Mouse (Mus musculus) hindbrain, postnatal 0 days (tissue): Measurements from ENCODE around the gene Ctnnbip1. TPM values are rescaled to one million over a fixed set of nuclear protein-coding genes. Genes with fewer than 3 reads are reported as not detected.

Experiments used
- ATAC-seq: fragments of 200-750 bp; cut with Nextera tagmentation; 2 replicates; pipeline ENCODE4 v1.8.0; 2017; ENCODE audit warnings: mild to moderate bottlenecking, moderate TSS enrichment, moderate library complexity
- DNase-seq: peaks from one replicate; pipeline ENCODE4 v3.0.0-alpha.2; 2015; ENCODE audit warnings: low spot score
- H3K27ac ChIP-seq: fragments of 300-500 bp; sonication (generic); 2 replicates; pipeline ENCODE4 v1.5.1; 2014; ENCODE audit warnings: mild to moderate bottlenecking
- H3K27me3 ChIP-seq: fragments of 300-500 bp; sonication (generic); 2 replicates; pipeline ENCODE4 v1.6.1; 2014; ENCODE audit warnings: low read length, mixed read lengths; ENCODE audit not compliant: insufficient read depth
- H3K36me3 ChIP-seq: fragments of 300-500 bp; sonication (generic); 2 replicates; pipeline ENCODE4 v1.6.1; 2014; ENCODE audit warnings: low read length, mixed read lengths; ENCODE audit not compliant: insufficient read depth
- H3K4me1 ChIP-seq: fragments of 300-500 bp; sonication (generic); 2 replicates; pipeline ENCODE4 v1.6.1; 2014; ENCODE audit warnings: antibody characterized with exemption, low read length, mixed read lengths; ENCODE audit not compliant: insufficient read depth
- H3K4me2 ChIP-seq: fragments of 300-500 bp; sonication (generic); 2 replicates; pipeline ENCODE4 v1.6.1; 2014; ENCODE audit warnings: low read depth, mild to moderate bottlenecking, low read length, moderate library complexity, mixed read lengths
- H3K4me3 ChIP-seq: fragments of 300-500 bp; sonication (generic); 2 replicates; pipeline ENCODE4 v1.5.1; 2014; ENCODE audit warnings: low read length
- H3K9ac ChIP-seq: fragments of 300-500 bp; sonication (generic); replicated peaks from 2 replicates; pipeline ENCODE4 v1.6.1; 2014; ENCODE audit warnings: mild to moderate bottlenecking, low read length, moderate library complexity, mixed read lengths
- H3K9me3 ChIP-seq: fragments of 300-500 bp; sonication (generic); 2 replicates; pipeline ENCODE4 v1.6.1; 2016; ENCODE audit warnings: low read length, mixed read lengths
- CTCF ChIP-seq: IDR thresholded peaks from 2 replicates; pipeline ENCODE4 v1.5.1; 2016; ENCODE audit warnings: antibody characterized with exemption, control low read depth, low read depth
- WGBS: fragments of 180-500 bp; shearing (Covaris S2); extraction: QIAGEN DNeasy Blood & Tissue Kit; methylation state at CpG from one replicate; pipeline ENCODE4 v1.1.7; 2014; 5-methylcytosine and 5-hydroxymethylcytosine counted together
- polyA plus RNA-seq: library from polyadenylated mRNA; unstranded; fragments of >200 nt; fragmentation: Nextera tagmentation; extraction: Ambion mirVana; gene quantifications from 2 replicates; pipeline ENCODE4 v1.2.1, GENCODE M21; 2015
- total RNA-seq: library from RNA; depleted of rRNA; stranded (reverse); fragments of >200 nt; gene quantifications from 2 replicates; pipeline ENCODE4 v1.2.3, GENCODE M21; 2014

Gene Ctnnbip1
- total and polyA plus RNA-seq, 2 experiments from 2014 or later = 105 to 112 TPM

DNA sequence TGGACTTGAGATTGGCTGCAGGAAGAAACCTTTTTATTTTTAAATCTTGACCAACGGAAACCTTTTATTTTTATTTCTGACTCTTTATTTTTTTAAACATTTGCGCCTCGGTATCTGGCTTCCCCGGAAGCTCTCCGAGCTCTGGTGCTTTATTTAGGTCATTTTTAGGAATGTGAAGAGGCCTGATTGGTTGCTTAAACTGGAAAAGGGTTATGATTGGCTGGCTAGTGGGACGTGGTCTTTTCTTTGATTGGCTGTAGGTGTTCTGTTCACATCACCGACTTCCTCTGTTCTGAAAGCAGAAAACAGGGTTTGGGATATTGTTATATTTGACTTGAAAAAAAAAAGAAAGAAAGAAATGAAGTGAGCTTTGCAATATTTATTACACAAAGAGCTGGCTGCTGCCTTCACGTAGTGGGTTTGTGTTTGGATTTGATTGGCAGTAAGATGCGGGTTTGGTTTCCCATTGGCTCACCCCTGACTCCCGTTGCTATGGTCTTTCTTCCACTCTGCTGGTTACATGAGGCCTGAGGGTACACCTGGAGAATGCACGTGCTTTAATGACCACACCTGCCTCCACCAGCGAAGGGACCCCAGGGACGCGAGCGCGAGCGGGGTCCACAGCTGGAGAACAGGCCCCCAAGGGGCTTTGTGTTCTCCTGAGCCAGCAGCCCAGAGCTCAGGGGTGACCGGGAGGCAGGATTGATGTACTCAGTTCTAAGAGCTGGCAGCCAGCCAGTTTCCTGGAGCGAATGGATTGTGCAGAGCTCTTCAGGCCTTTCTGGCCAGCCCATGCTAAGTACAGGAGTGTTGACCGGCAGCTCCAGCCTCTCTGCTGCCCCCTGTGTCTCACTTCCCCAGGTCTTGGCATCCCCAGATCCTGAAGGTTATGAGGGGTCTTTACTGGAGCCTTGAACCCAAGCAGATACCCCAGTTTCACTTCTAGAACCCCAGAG lies 46.7 kb downstream of the Ctnnbip1 start:
- 0 out of 2 replicates have a peak overlapping the region, but pooled peaks have one; percentile 24 for H3K9ac ChIP-seq
- peak; percentile 94 for DNase-seq
- H3K4me3 ChIP-seq = no peak overlapping the region
- TF ChIP-seq CTCF = peak; percentile 65
- peak; percentile 77 for ATAC-seq
- WGBS = 20% methylated on average over 20 of the region's 20 CpGs
- peak overlapping the region; percentile 88 for H3K27ac ChIP-seq
- H3K4me2 ChIP-seq = peak overlapping the region; percentile 40
- no peaks in the 10 kb centered on the region for H3K36me3 ChIP-seq
- no peaks in the 10 kb centered on the region for H3K9me3 ChIP-seq
- no peaks in the 10 kb centered on the region for H3K27me3 ChIP-seq
- H3K4me1 ChIP-seq = peaks cover 24% of the 10 kb centered on the region

DNA sequence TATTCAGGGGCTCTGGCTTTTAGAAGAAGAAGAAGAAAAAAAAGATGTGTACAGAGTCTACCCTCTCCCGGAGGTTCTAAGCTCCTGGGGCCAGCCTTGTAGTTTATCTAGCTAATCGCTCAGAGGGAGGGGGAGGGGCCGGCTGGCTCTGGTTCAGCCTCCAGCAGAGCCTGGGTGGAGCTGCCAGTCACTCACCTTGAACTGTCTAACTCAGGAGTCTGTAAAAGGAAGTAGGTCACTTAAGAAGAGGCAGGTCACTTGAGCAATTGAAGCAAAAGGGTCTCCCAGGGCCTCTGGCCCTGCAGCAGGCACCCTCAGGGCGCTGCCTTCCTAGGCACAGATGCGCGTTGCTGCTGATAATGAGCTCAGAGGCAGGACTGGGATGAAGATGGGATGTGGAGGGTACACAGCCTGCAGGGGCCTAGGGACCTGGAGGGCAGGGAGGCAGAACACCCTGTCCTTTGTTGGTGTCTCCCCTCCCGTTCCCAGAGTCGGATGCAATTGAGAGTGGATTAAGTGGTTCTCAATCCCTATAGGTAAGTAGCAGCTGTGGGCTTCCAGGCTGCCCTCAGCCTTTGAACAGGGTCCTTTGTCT lies 49.5 kb downstream of the Ctnnbip1 start:
- H3K9me3 ChIP-seq = no peaks in the 10 kb centered on the region
- no peak for DNase-seq
- ATAC-seq = no peak
- H3K4me1 ChIP-seq = peaks cover 18% of the 10 kb centered on the region
- WGBS = 22% methylated on average over 8 of the region's 8 CpGs
- no peak overlapping the region for H3K27ac ChIP-seq
- H3K4me3 ChIP-seq = no peak overlapping the region
- H3K4me2 ChIP-seq = no peak overlapping the region
- H3K36me3 ChIP-seq = no peaks in the 10 kb centered on the region
- TF ChIP-seq CTCF = no peak
- H3K9ac ChIP-seq = no peak overlapping the region
- H3K27me3 ChIP-seq = no peaks in the 10 kb centered on the region

DNA sequence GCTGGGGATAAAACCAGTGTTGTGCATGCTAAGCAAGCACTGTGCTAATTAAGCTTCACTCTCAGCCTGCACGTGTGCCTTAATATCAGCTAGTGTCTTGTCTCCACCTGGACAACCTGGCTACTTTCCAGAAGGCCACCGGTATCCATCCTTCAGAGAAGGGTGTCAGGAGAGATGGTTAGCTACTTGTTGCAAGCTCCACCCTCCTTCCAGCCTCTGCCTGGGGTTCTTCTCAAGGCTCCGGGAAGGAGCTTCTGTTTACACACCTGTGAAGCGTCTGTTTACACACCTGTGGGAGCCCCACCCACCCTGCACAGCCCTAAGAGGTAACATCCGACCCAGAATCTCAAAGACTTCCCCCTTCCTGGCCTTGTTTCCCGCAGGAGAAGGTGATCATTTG lies 50.6 kb downstream of the Ctnnbip1 start:
- H3K4me1 ChIP-seq = peaks cover 13% of the 10 kb centered on the region; the same call in 1 of the 2 replicates
- 64% methylated on average over 6 of the region's 6 CpGs for WGBS

DNA sequence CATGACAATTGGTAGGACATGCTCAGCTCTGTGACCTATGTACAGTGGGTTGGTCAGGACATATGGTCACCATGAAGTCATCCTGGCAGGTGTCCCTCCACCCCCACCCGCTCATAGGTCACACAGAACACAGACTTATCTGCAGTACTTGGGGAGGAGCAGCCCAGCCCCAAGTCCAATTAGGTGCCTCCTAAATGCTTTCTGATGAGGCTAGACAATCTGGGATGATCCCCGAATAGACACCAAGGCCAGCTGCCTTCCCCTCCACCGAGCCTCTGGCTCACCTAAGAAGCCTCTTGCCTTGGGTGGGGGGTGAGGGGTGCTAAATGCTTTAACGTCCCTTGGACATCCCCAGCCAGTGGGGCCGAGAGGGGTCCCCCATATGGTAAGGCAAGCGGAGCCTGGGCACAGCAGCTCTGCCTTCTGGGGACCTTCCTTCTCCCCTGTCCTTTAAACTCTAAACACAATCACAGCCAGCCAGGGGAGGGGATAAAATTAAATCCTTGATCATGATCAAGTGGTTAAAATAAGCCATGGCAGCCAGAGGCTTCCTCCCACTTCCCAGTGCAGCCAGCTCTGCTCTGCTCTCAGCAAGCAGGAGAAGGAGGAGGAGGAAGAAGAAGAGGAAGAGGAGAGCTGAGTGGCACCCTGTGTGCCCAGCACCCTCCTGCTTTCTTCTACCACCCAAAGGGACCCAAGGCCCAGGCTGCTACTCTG lies 51.9 kb downstream of the Ctnnbip1 start:
- H3K27me3 ChIP-seq = no peaks in the 10 kb centered on the region
- no peaks in the 10 kb centered on the region for H3K36me3 ChIP-seq
- H3K4me2 ChIP-seq = no peak overlapping the region
- H3K9me3 ChIP-seq = no peaks in the 10 kb centered on the region
- ATAC-seq (no peak), DNase-seq (no peak)
- no peak for TF ChIP-seq CTCF
- H3K27ac ChIP-seq = no peak overlapping the region
- H3K4me1 ChIP-seq = peaks cover 4% of the 10 kb centered on the region; the same call in 1 of the 2 replicates
- H3K9ac ChIP-seq = no peak overlapping the region
- WGBS = 72% methylated on average over 6 of the region's 6 CpGs
- no peak overlapping the region for H3K4me3 ChIP-seq

More for the DNA sequence above, 50.6 kb downstream of the Ctnnbip1 start:
- H3K27ac ChIP-seq = no peak overlapping the region
- no peak overlapping the region for H3K4me3 ChIP-seq
- no peak overlapping the region for H3K4me2 ChIP-seq
- H3K36me3 ChIP-seq = no peaks in the 10 kb centered on the region
- no peak for ATAC-seq
- no peaks in the 10 kb centered on the region for H3K27me3 ChIP-seq
- DNase-seq = no peak
- no peak overlapping the region for H3K9ac ChIP-seq
- TF ChIP-seq CTCF = no peak
- H3K9me3 ChIP-seq = no peaks in the 10 kb centered on the region

DNA sequence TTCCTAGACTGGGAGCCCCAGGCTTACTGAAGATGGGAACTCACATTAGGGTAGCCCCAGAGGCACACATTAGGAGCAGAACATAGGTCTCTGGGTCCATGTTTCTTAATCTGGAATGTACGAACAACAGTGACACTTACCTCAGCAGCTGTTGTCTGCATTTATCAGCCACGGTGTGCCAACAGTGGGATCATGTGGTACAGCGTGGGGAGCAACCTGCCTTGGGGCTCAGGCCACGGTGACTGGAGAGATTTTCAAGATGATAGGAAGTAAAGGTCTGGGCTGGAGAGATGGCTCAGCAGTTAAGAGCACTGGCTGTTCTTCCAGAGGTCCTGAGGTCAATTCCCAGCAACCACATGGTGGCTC lies 52.4 kb downstream of the Ctnnbip1 start:
- WGBS = 71% methylated on average over 4 of the region's 4 CpGs
- Histone ChIP-seq H3K36me3 (no peaks in the 10 kb centered on the region), H3K9ac (no peak overlapping the region), H3K27ac (no peak overlapping the region), H3K27me3 (no peaks in the 10 kb centered on the region), H3K4me2 (no peak overlapping the region), H3K4me1 (no peaks in the 10 kb centered on the region), H3K4me3 (no peak overlapping the region), H3K9me3 (no peaks in the 10 kb centered on the region)
- no peak for ATAC-seq
- TF ChIP-seq CTCF = no peak
- DNase-seq = no peak

DNA sequence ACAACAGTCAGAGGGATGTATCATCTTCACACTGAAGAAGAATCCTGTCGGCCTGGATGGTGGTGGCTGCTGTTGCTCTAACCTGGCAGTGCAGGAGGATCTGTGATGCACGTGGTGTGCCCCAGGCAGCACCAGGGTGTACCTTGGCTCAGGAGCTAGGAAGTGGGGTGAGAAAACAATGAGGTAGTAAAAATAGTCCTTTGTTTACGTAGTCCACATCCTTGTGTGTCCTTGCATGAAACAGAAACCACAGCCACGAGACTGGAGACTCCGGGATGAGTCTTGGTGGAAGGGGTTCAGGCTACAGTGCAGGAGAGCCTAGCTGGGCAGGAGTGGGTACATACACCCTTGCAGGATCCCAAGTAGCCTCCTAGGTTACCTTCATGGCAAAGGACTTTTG lies 53.2 kb downstream of the Ctnnbip1 start:
- no peak for ATAC-seq
- no peak overlapping the region for H3K9ac ChIP-seq
- WGBS = 85% methylated on average over 5 of the region's 5 CpGs

More for the DNA sequence above, 53.2 kb downstream of the Ctnnbip1 start:
- TF ChIP-seq CTCF = no peak
- Histone ChIP-seq H3K4me3 (no peak overlapping the region), H3K36me3 (no peaks in the 10 kb centered on the region), H3K4me2 (no peak overlapping the region), H3K27ac (no peak overlapping the region), H3K4me1 (no peaks in the 10 kb centered on the region), H3K27me3 (no peaks in the 10 kb centered on the region), H3K9me3 (no peaks in the 10 kb centered on the region)
- DNase-seq = no peak
